In the genomic region with DNA sequence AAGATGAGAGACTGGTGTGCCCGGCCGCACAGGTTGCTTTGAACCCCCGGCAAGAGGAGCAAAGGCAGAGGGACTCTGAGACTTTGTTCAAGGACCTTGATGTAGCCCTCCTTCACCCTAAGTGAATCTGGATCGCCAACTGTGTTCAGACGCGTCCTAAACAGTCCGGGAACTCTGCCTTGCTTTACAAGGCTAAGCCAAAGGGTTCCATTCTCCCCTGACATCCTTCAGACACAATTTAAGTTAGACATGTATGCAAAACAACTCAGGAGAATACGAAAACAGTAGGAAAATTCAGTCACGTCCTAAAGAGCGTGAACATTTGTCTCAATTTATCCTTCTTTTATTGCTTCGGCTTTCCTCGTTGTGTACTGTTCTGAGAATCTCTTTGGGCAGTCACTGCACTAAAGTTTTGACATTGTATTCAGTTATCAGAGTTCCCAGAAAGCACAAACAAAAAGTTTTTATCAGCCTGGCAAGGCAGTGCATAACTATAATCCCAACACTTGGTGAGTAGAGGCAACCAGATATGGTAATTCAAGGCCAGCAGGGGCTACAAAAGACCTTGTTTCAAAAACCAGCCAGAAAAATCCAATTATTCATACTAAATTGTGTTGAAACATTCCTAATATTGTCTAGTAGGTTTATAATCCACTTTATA, we compare ENCODE assay signal across 8 mouse cellular contexts. TPM values are rescaled to one million over a fixed set of nuclear protein-coding genes. Genes with fewer than 3 reads are reported as not detected.
DNase-seq lines count a peak whose midpoint lies in the region; ATAC-seq and TF ChIP-seq lines count a peak whose summit lies in the region.

No protein-coding gene starts in this region.

- WGBS in heart, embryonic 15.5 days = 11% methylated on average over 12 of the region's 12 CpGs
- WGBS in heart, postnatal 0 days = 11% methylated on average over 12 of the region's 12 CpGs
- WGBS in midbrain, embryonic 10.5 days = 16% methylated on average over 12 of the region's 12 CpGs

- H3K4me3 ChIP-seq in heart, embryonic 15.5 days = peak overlapping the region; percentile 93
- peak overlapping the region; percentile 92 for H3K4me3 ChIP-seq in G1E (ENCODE audit: low read depth, low read length)
- H3K4me3 ChIP-seq in heart, postnatal 0 days (ENCODE audit: low read depth, low read length) = peak overlapping the region; percentile 100
- H3K4me3 ChIP-seq in midbrain, embryonic 10.5 days = peak overlapping the region; percentile 96

- DNase-seq in heart, postnatal 36 days = no peak
- DNase-seq in G1E (ENCODE audit: low spot score) = no peak
- no peak for DNase-seq in heart, postnatal 0 days (ENCODE audit: low spot score)
- no peak for DNase-seq in midbrain, embryonic 10.5 days (ENCODE audit: low spot score)
- DNase-seq in embryo, embryonic 9.5 days (ENCODE audit: extremely low spot score) = no peak
- no peak for DNase-seq in adrenal gland, postnatal 25 days

- peak overlapping the region; percentile 61 for H3K9ac ChIP-seq in heart, embryonic 15.5 days
- H3K9ac ChIP-seq in heart, postnatal 0 days (replicated peaks; ENCODE audit: low read depth, low read length) = peak overlapping the region; percentile 99

- intact Hi-C loops in heart, postnatal 36 days (cut with DNase I) = loop anchor here (2.0 to 10.0 kb wide), 3 partner anchors 112 to 305 kb away; a partner anchor contains a TSS

- no peak for TF ChIP-seq EP300 in heart, postnatal 0 days (IDR thresholded peaks at IDR 0.05; ENCODE audit: low read depth)

- no peaks in the 10 kb centered on the region for H3K9me3 ChIP-seq in heart, embryonic 15.5 days (replicated peaks)
- no peaks in the 10 kb centered on the region for H3K9me3 ChIP-seq in G1E (replicated peaks)
- no peaks in the 10 kb centered on the region for H3K9me3 ChIP-seq in heart, postnatal 0 days (replicated peaks; ENCODE audit: control insufficient read depth, low read length)
- no peaks in the 10 kb centered on the region for H3K9me3 ChIP-seq in midbrain, embryonic 10.5 days (replicated peaks)

- no peak for TF ChIP-seq CTCF in G1E (IDR thresholded peaks at IDR 0.05; ENCODE audit: low read depth, low read length)
- TF ChIP-seq CTCF in heart, postnatal 0 days (IDR thresholded peaks at IDR 0.05; ENCODE audit: low read depth) = no peak

- peak overlapping the region; percentile 75 for H3K4me2 ChIP-seq in heart, embryonic 15.5 days
- peak overlapping the region; percentile 90 for H3K4me2 ChIP-seq in heart, postnatal 0 days (ENCODE audit: low read depth, low read length)

- H3K27ac ChIP-seq in heart, embryonic 15.5 days = peak overlapping the region; percentile 98
- peak overlapping the region; percentile 99 for H3K27ac ChIP-seq in heart, postnatal 0 days (ENCODE audit: low read depth)
- H3K27ac ChIP-seq in midbrain, embryonic 10.5 days (replicated peaks) = peak overlapping the region; percentile 95

- no peak for ATAC-seq in heart, embryonic 15.5 days (replicated peaks; ENCODE audit: insufficient number of reproducible peaks, insufficient read depth, low FRiP score, low read depth)
- no peak for ATAC-seq in G1E (ENCODE audit: extremely low read depth, insufficient number of reproducible peaks, low FRiP score, poor library complexity, severe bottlenecking)
- no peak; the same call in 1 of the 2 replicates for ATAC-seq in heart, postnatal 0 days (ENCODE audit: insufficient read depth, low read depth)
- no peak for ATAC-seq in cerebellum, adult (ENCODE audit: insufficient number of reproducible peaks, low FRiP score, low TSS enrichment)

- no peaks in the 10 kb centered on the region for H3K36me3 ChIP-seq in heart, embryonic 15.5 days
- H3K36me3 ChIP-seq in G1E (replicated peaks) = peaks cover 11% of the 10 kb centered on the region
- H3K36me3 ChIP-seq in heart, postnatal 0 days (replicated peaks; ENCODE audit: control insufficient read depth, insufficient read depth, low read length) = no peaks in the 10 kb centered on the region
- H3K36me3 ChIP-seq in midbrain, embryonic 10.5 days = peaks cover under 1% of the 10 kb centered on the region; the same call in 1 of the 2 replicates

- no peaks in the 10 kb centered on the region for H3K27me3 ChIP-seq in heart, embryonic 15.5 days
- no peaks in the 10 kb centered on the region for H3K27me3 ChIP-seq in G1E (ENCODE audit: insufficient read depth, low read length)
- no peaks in the 10 kb centered on the region for H3K27me3 ChIP-seq in heart, postnatal 0 days (ENCODE audit: control insufficient read depth, insufficient read depth, low read length)
- H3K27me3 ChIP-seq in midbrain, embryonic 10.5 days (ENCODE audit: low read depth, poor library complexity, severe bottlenecking) = no peaks in the 10 kb centered on the region

- H3K4me1 ChIP-seq in heart, embryonic 15.5 days (replicated peaks) = peaks cover 13% of the 10 kb centered on the region
- peaks cover 26% of the 10 kb centered on the region for H3K4me1 ChIP-seq in G1E (ENCODE audit: insufficient read depth, low read depth, low read length)
- H3K4me1 ChIP-seq in heart, postnatal 0 days (ENCODE audit: control insufficient read depth, insufficient read depth) = peaks cover 17% of the 10 kb centered on the region
- H3K4me1 ChIP-seq in midbrain, embryonic 10.5 days = peaks cover 30% of the 10 kb centered on the region

RNA-seq across cellular contexts. Expression of a gene that starts 0.5 kb away (rescaled TPM):
- polyA plus RNA-seq in heart, embryonic 15.5 days (2015; fragmentation: Nextera tagmentation; extraction: Ambion mirVana) = 5.9 and 6.9 TPM in 2 replicates
- total RNA-seq in heart, postnatal 36 days (2021) = 10 to 100 TPM; 46.3 to 46.7 TPM
- total RNA-seq in G1E (2014; fragmentation: Nextera tagmentation) = 41.3 and 44.1 TPM in 2 replicates
- 12.8 and 15.4 TPM in 2 replicates for total RNA-seq in G1E (2017)
- polyA plus RNA-seq in G1E (2012) = 14.4 and 14.7 TPM in 2 replicates
- total RNA-seq in heart, postnatal 0 days (2014; rRNA removed; ENCODE audit: low replicate concordance) = 30.1 and 32.6 TPM in 2 replicates
- 6.3 and 6.4 TPM in 2 replicates for polyA plus RNA-seq in heart, postnatal 0 days (2015; fragmentation: Nextera tagmentation; extraction: Ambion mirVana)
- 2.8 and 2.9 TPM in 2 replicates for polyA plus RNA-seq in midbrain, embryonic 10.5 days (2016; fragmentation: Nextera tagmentation; extraction: Ambion mirVana)
- total RNA-seq in adrenal gland, postnatal 25 days (2021) = 45.0 and 54.6 TPM in 2 replicates
